Mouse (Mus musculus): ENCODE results near the gene Zfp330. TPM values are rescaled to one million over a fixed set of nuclear protein-coding genes. Genes with fewer than 3 reads are reported as not detected.

Zfp330 gene
- polyA plus RNA-seq, 1 experiment from 2014 or later, result 46.3 TPM

GRCm38 (mm10) chr8:82743905-82744904 is 29.8 kb downstream of the Zfp330 start:
- no peak for ATAC-seq (replicated peaks; ENCODE audit: extremely low read depth, insufficient read depth, low FRiP score)
- peaks cover 3% of the 10 kb centered on the region; the same call in 1 of the 2 replicates for H3K9me3 ChIP-seq (replicated peaks; ENCODE audit: control insufficient read depth, low read length)
- H3K27ac ChIP-seq (ENCODE audit: low read length), result no peak overlapping the region
- H3K36me3 ChIP-seq (ENCODE audit: control insufficient read depth, insufficient read depth), result no peaks in the 10 kb centered on the region
- no peak overlapping the region for H3K4me2 ChIP-seq (ENCODE audit: low read depth, low read length)
- H3K4me3 ChIP-seq (ENCODE audit: low read length), result no peak overlapping the region
- no peak overlapping the region for H3K9ac ChIP-seq (ENCODE audit: low read length)
- H3K4me1 ChIP-seq (ENCODE audit: control insufficient read depth, insufficient read depth, low read length), result no peaks in the 10 kb centered on the region
- WGBS, result 46% methylated on average over 10 of the region's 10 CpGs
- H3K27me3 ChIP-seq (ENCODE audit: control insufficient read depth, insufficient read depth, low read length), result no peaks in the 10 kb centered on the region

Other genes starting within 250 kb of the Zfp330 start
- 0.79 and 0.82 TPM in 2 replicates for gene Rnf150, start 89.2 kb upstream of the Zfp330 start, polyA plus RNA-seq (2015; fragmentation: Nextera tagmentation; extraction: Ambion mirVana)

Measured in heart, embryonic 16.5 days (tissue).